Mouse (Mus musculus): ENCODE results near the gene Gls2. TPM values are rescaled to one million over a fixed set of nuclear protein-coding genes. Genes with fewer than 3 reads are reported as not detected.

Gls2 gene
- polyA plus RNA-seq, 1 experiment, result 2.8 TPM

GRCm38 (mm10) chr10:128184296-128184695, 10.0 kb upstream of the Gls2 start:
- H3K4me3 ChIP-seq (ENCODE audit: insufficient read depth, poor library complexity, severe bottlenecking), result no peak overlapping the region
- H3K36me3 ChIP-seq (ENCODE audit: control insufficient read depth, insufficient read depth), result no peaks in the 10 kb centered on the region
- no peaks in the 10 kb centered on the region for H3K79me3 ChIP-seq (ENCODE audit: low read depth)
- no peak overlapping the region for H3ac ChIP-seq (ENCODE audit: control insufficient read depth, insufficient read length, low read depth)
- no peaks in the 10 kb centered on the region for H3K27me3 ChIP-seq (ENCODE audit: control insufficient read depth, insufficient read depth, insufficient read length)
- TF ChIP-seq CEBPB (IDR thresholded peaks at IDR 0.05; ENCODE audit: low read depth), result no peak
- no peak for TF ChIP-seq USF1 (IDR thresholded peaks at IDR 0.05; ENCODE audit: low read depth)
- no peak for TF ChIP-seq MYOG (IDR thresholded peaks at IDR 0.05; ENCODE audit: control insufficient read depth, extremely low read depth, insufficient read length)
- TF ChIP-seq MAX (IDR thresholded peaks at IDR 0.05), result no peak
- no peak for TF ChIP-seq FOSL1 (IDR thresholded peaks at IDR 0.05; ENCODE audit: insufficient read depth, low read length, poor library complexity, severe bottlenecking)
- no peak for TF ChIP-seq MYOD1 (IDR thresholded peaks at IDR 0.05; ENCODE audit: control insufficient read depth, insufficient read length, low read depth)
- no peak for TF ChIP-seq CTCF (IDR thresholded peaks at IDR 0.05; ENCODE audit: control insufficient read depth, insufficient read depth, insufficient read length)
- H3K79me2 ChIP-seq (ENCODE audit: control insufficient read depth, insufficient read depth), result no peaks in the 10 kb centered on the region

- no peaks in the 10 kb centered on the region for H3K36me3 ChIP-seq (ENCODE audit: control insufficient read depth, insufficient read depth)
- H3K4me3 ChIP-seq (ENCODE audit: insufficient read depth, poor library complexity, severe bottlenecking), result no peak overlapping the region
- TF ChIP-seq MAX (IDR thresholded peaks at IDR 0.05) (peak; percentile 63), CEBPB (IDR thresholded peaks at IDR 0.05; ENCODE audit: low read depth) (no peak), MYOG (IDR thresholded peaks at IDR 0.05; ENCODE audit: control insufficient read depth, extremely low read depth, insufficient read length) (no peak), FOSL1 (IDR thresholded peaks at IDR 0.05; ENCODE audit: insufficient read depth, low read length, poor library complexity, severe bottlenecking) (peak; percentile 14), MYOD1 (IDR thresholded peaks at IDR 0.05; ENCODE audit: control insufficient read depth, insufficient read length, low read depth) (peak; percentile 6), USF1 (IDR thresholded peaks at IDR 0.05; ENCODE audit: low read depth) (no peak), CTCF (IDR thresholded peaks at IDR 0.05; ENCODE audit: control insufficient read depth, insufficient read depth, insufficient read length) (no peak)
- no peaks in the 10 kb centered on the region for H3K79me3 ChIP-seq (ENCODE audit: low read depth)
- H3K79me2 ChIP-seq (ENCODE audit: control insufficient read depth, insufficient read depth), result no peaks in the 10 kb centered on the region
- no peaks in the 10 kb centered on the region for H3K27me3 ChIP-seq (ENCODE audit: control insufficient read depth, insufficient read depth, insufficient read length)
- no peak overlapping the region for H3ac ChIP-seq (ENCODE audit: control insufficient read depth, insufficient read length, low read depth)
These were observed 8.8 kb upstream of the Gls2 start for GRCm38 (mm10) chr10:128185277-128185940.

GRCm38 (mm10) chr10:128185959-128186358, 8.3 kb upstream of the Gls2 start:
- H3ac ChIP-seq (ENCODE audit: control insufficient read depth, insufficient read length, low read depth), result no peak overlapping the region
- no peak overlapping the region for H3K4me3 ChIP-seq (ENCODE audit: insufficient read depth, poor library complexity, severe bottlenecking)
- H3K27me3 ChIP-seq (ENCODE audit: control insufficient read depth, insufficient read depth, insufficient read length), result no peaks in the 10 kb centered on the region
- H3K79me2 ChIP-seq (ENCODE audit: control insufficient read depth, insufficient read depth), result no peaks in the 10 kb centered on the region
- TF ChIP-seq MYOD1 (IDR thresholded peaks at IDR 0.05; ENCODE audit: control insufficient read depth, insufficient read length, low read depth) (peak; percentile 61), MYOG (IDR thresholded peaks at IDR 0.05; ENCODE audit: control insufficient read depth, extremely low read depth, insufficient read length) (no peak), USF1 (IDR thresholded peaks at IDR 0.05; ENCODE audit: low read depth) (no peak), CTCF (IDR thresholded peaks at IDR 0.05; ENCODE audit: control insufficient read depth, insufficient read depth, insufficient read length) (peak; percentile 63), MAX (IDR thresholded peaks at IDR 0.05) (peak; percentile 16), FOSL1 (IDR thresholded peaks at IDR 0.05; ENCODE audit: insufficient read depth, low read length, poor library complexity, severe bottlenecking) (no peak)
- H3K79me3 ChIP-seq (ENCODE audit: low read depth), result no peaks in the 10 kb centered on the region
- H3K36me3 ChIP-seq (ENCODE audit: control insufficient read depth, insufficient read depth), result no peaks in the 10 kb centered on the region

- TF ChIP-seq USF1 (IDR thresholded peaks at IDR 0.05; ENCODE audit: low read depth) (no peak), CTCF (IDR thresholded peaks at IDR 0.05; ENCODE audit: control insufficient read depth, insufficient read depth, insufficient read length) (no peak), FOSL1 (IDR thresholded peaks at IDR 0.05; ENCODE audit: insufficient read depth, low read length, poor library complexity, severe bottlenecking) (no peak), CEBPB (IDR thresholded peaks at IDR 0.05; ENCODE audit: low read depth) (no peak), MYOG (IDR thresholded peaks at IDR 0.05; ENCODE audit: control insufficient read depth, extremely low read depth, insufficient read length) (no peak), MAX (IDR thresholded peaks at IDR 0.05) (no peak), MYOD1 (IDR thresholded peaks at IDR 0.05; ENCODE audit: control insufficient read depth, insufficient read length, low read depth) (no peak)
- no peaks in the 10 kb centered on the region for H3K79me3 ChIP-seq (ENCODE audit: low read depth)
- no peak overlapping the region for H3K4me3 ChIP-seq (ENCODE audit: insufficient read depth, poor library complexity, severe bottlenecking)
These were observed 7.1 kb upstream of the Gls2 start for GRCm38 (mm10) chr10:128187181-128187605.

GRCm38 (mm10) chr10:128188242-128188877, 5.9 kb upstream of the Gls2 start:
- Histone ChIP-seq H3ac (ENCODE audit: control insufficient read depth, insufficient read length, low read depth) (no peak overlapping the region), H3K27me3 (ENCODE audit: control insufficient read depth, insufficient read depth, insufficient read length) (no peaks in the 10 kb centered on the region), H3K79me2 (ENCODE audit: control insufficient read depth, insufficient read depth) (no peaks in the 10 kb centered on the region), H3K4me3 (ENCODE audit: insufficient read depth, poor library complexity, severe bottlenecking) (no peak overlapping the region), H3K36me3 (ENCODE audit: control insufficient read depth, insufficient read depth) (no peaks in the 10 kb centered on the region), H3K79me3 (ENCODE audit: low read depth) (no peaks in the 10 kb centered on the region)
- TF ChIP-seq MAX (IDR thresholded peaks at IDR 0.05) (no peak), CTCF (IDR thresholded peaks at IDR 0.05; ENCODE audit: control insufficient read depth, insufficient read depth, insufficient read length) (peak; percentile 24), CEBPB (IDR thresholded peaks at IDR 0.05; ENCODE audit: low read depth) (no peak)

More at GRCm38 (mm10) chr10:128187181-128187605, 7.1 kb upstream of the Gls2 start:
- H3K36me3 ChIP-seq (ENCODE audit: control insufficient read depth, insufficient read depth), result no peaks in the 10 kb centered on the region
- no peaks in the 10 kb centered on the region for H3K27me3 ChIP-seq (ENCODE audit: control insufficient read depth, insufficient read depth, insufficient read length)
- no peaks in the 10 kb centered on the region for H3K79me2 ChIP-seq (ENCODE audit: control insufficient read depth, insufficient read depth)
- no peak overlapping the region for H3ac ChIP-seq (ENCODE audit: control insufficient read depth, insufficient read length, low read depth)

Measured in C2C12 (cell line).